Mouse (Mus musculus) adrenal gland, postnatal 36 days (tissue): ENCODE results near the gene 1810055G02Rik. TPM values are rescaled to one million over a fixed set of nuclear protein-coding genes. Genes with fewer than 3 reads are reported as not detected.
A peak's percentile ranks its signal among the peaks of the same experiment; 100 is the strongest.

Source experiments
- DNase-seq, 2 experiments: peaks; one replicate each; pipeline ENCODE4 v3.0.0; 2021; ENCODE audit warnings: mixed read lengths in 1 of 2
- total RNA-seq, 2 experiments: library from RNA; stranded (reverse); gene quantifications; 2 replicates each; pipeline ENCODE4 v1.2.3; 2021

Gene 1810055G02Rik
- total RNA-seq, 2 experiments from 2014 or later = 28.1 to 43.2 TPM

DNA sequence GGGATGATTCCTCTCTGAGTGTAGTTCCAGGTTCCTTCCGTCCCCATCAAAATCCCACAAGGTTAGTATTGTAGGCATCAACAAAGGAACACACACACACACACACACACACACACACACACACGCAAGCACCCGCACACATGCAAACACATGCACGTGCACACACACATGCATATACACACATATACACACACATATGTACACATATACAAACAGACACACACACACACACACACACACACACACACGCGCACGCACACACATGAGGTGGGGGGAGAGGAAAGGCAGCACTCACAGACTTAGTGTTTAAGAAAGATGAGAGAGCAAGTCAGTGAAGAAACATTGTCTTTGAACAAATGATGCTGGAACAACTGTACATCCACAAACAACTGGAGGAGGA is 35.3 kb downstream of the 1810055G02Rik start:
- DNase-seq = no peak

- DNase-seq = peak; percentile 60 to 76
These were observed 35.9 kb downstream of the 1810055G02Rik start for GRCm38 (mm10) chr19:3743851-3744512.

DNA sequence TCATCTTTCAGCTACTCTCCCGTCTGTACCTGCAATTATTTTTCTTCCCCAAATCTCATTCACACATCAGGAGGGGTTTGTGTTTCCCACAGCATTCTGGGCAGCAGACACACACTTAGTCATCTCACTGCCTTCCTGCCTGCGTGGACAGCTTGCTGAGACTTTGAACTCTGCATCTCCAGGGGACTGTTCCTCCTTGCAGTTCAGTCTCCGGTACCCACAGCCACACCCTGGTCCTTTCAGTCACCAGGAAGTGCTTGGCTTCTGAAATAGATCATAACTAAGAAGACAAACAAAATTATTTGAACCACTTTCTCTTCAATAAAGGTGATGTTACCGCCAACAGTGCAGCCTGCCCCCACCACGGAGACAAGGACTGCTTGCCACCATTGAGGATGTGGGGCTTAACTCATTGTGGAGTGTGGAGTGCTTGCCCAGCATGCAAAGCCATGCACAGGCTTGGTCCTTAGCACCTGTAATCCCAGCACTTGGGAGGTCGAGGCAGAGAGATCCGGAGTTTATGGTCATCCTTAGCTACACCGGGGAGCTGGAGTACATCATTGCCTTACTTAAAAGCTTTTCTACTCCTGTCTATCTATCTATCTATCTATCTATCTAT is 44.6 kb downstream of the 1810055G02Rik start:
- no peak for DNase-seq

GRCm38 (mm10) chr19:3753240-3753633 is 45.1 kb downstream of the 1810055G02Rik start:
- no peak for DNase-seq

DNA sequence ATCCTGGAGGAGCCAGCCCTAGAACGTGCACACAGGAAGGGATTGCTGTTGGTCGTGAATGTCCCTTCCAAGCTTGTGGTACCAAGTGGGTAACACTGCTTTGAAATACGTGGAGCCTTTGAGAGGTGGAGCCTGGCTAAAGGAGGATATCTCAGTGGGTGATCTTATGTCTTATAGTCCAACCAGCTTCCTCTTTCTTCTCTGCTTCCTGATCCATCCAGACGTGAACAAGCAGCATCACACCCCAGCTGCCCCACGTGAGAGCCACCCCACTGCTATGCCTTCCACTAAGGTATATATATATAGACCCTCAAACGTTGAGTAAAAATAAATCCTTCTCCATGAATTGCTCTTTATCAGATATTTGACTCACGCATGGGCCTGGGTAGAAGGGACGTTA is 45.6 kb downstream of the 1810055G02Rik start:
- no peak for DNase-seq

DNA sequence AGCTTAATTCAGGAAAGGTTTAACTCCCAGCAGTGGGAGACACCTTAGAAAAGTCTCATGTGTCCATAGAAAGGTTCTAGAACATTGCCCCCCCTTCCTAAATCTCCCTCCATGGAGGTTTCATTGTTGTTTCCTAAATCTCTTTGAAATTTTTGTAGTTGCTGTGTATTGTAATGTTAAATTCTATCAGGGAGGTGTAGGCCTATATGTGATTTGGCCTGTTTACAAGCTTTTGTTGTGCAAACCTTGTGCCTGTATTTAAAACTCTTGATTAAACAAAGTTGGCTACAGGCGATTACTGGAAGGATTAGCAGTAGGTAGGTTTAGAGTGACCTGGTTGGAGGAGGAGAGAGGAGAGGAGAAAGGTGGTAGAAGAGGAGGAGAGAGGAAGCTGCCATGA is 49.8 kb downstream of the 1810055G02Rik start:
- no peak for DNase-seq

DNA sequence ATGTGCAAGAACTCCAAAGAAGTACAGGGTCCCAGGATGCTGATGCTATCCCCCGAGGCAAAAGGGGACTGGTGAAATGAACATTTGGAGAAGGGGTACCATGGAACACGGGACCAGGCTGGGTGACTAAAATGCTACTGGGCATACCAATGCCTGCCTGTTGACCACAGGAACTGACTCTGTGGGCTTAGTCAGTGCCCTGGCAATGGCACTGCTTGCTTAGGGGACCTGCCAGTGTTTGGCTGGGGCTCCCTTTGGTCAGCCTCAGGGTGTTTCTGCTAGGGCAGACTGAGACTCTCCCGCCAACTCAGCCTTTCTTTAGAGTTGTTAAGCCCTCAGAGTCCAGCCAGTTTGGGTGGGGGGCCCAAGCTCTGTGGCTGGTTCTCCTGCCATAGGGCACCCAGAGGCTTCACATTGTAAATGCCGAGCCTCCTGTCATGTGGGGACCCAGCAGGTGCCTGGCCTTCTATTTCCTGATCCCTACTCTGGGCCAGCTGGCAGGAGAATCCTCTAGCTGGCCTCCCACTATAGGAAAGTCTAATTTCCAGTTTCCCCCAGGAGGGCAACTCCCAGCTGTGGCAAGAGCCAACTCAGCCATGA is 57.2 kb downstream of the 1810055G02Rik start:
- DNase-seq = no peak

DNA sequence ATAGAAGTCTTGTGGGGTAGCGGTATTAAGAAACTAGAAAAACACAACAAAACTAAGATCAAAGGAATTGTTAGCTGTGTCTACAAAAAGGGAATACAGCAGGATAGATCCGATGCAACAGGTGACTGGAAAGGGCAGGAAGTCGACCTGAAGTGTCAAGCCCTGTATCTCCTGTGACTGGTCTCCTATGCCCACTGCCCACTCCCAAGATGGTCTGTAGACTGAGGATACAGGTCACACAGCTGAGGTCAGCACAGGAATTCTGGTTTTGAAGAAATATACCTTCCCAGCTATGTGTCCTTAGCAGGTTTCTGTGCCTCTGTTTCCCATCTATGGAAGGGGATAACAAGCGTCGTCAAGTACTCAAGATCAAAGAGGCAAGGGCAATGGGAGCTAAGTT is 58.3 kb downstream of the 1810055G02Rik start:
- DNase-seq = no peak

GRCm38 (mm10) chr19:3767276-3767780 is 59.2 kb downstream of the 1810055G02Rik start, which contains the start of gene Kmt5b:
TSS of gene Kmt5b (plus strand) at chr19:3767421.
- DNase-seq = peak; percentile 58 to 62

Other genes starting within 250 kb of the 1810055G02Rik start
- 10 to 100 TPM; 92.7 to 98.6 TPM for gene Ppp6r3, start 132.5 kb upstream of the 1810055G02Rik start, total RNA-seq
- 100 to 1,000 TPM in 1 of 2 experiments, 10 to 100 TPM in 1; 95.6 to 154 TPM for gene Lrp5, start 21.7 kb upstream of the 1810055G02Rik start, total RNA-seq
- 10 to 100 TPM; 50.7 to 52.5 TPM for gene Kmt5b, start 59.1 kb downstream of the 1810055G02Rik start, total RNA-seq
- 100 to 1,000 TPM; 112 to 133 TPM for gene Chka, start 143.5 kb downstream of the 1810055G02Rik start, total RNA-seq
- gene Tcirg1, start 198.8 kb downstream of the 1810055G02Rik start, total RNA-seq = 10 to 100 TPM; 57.7 to 65.9 TPM
- 100 to 1,000 TPM; 331 to 356 TPM for gene Ndufs8, start 204.5 kb downstream of the 1810055G02Rik start, total RNA-seq
- 100 to 1,000 TPM in 1 of 2 experiments, 10 to 100 TPM in 1; 30.1 to 194 TPM for gene Aldh3b1, start 221.5 kb downstream of the 1810055G02Rik start, total RNA-seq
- gene Unc93b1, start 226.9 kb downstream of the 1810055G02Rik start, total RNA-seq = 10 to 100 TPM; 49.1 to 62.5 TPM